Mouse (Mus musculus): Measurements from ENCODE around the gene Ptges2.
"Not testable (repeated sequence)": the region's sequence is repeated elsewhere in the genome, so short reads cannot be mapped to it uniquely, and the experiment has no call there.

The Ptges2 gene

GRCm38 (mm10) chr2:32395484-32395945 is at the start of gene Ptges2:
TSS of gene Ptges2 (plus strand) at chr2:32395896.
- DNase-seq (ENCODE audit: low read depth, low spot score): peak; percentile 77

- DNase-seq (ENCODE audit: low read depth, low spot score): no peak
Measured at GRCm38 (mm10) chr2:32347019-32347418, 48.7 kb upstream of the Ptges2 start.

GRCm38 (mm10) chr2:32348311-32348710 is 47.4 kb upstream of the Ptges2 start:
- DNase-seq (ENCODE audit: low read depth, low spot score): no peak

- DNase-seq (ENCODE audit: low read depth, low spot score): no peak
Measured at GRCm38 (mm10) chr2:32349625-32350255, 46.0 kb upstream of the Ptges2 start.

- no peak for DNase-seq (ENCODE audit: low read depth, low spot score)
Measured at GRCm38 (mm10) chr2:32350471-32351051, 45.1 kb upstream of the Ptges2 start.

- no peak for DNase-seq (ENCODE audit: low read depth, low spot score)
Measured at GRCm38 (mm10) chr2:32351471-32351961, 44.2 kb upstream of the Ptges2 start.

GRCm38 (mm10) chr2:32352151-32353006 is 43.3 kb upstream of the Ptges2 start, which contains the start of gene Ciz1:
TSS of gene Ciz1 (plus strand) at chr2:32352327.
- DNase-seq (ENCODE audit: low read depth, low spot score): no peak

- peak; percentile 79 for DNase-seq (ENCODE audit: low read depth, low spot score)
Measured at GRCm38 (mm10) chr2:32353007-32353542, 42.6 kb upstream of the Ptges2 start, which contains the start of gene Dnm1. TSS of gene Dnm1 (minus strand) at chr2:32353338.

GRCm38 (mm10) chr2:32353836-32354235 is 41.9 kb upstream of the Ptges2 start:
- DNase-seq (ENCODE audit: low read depth, low spot score): no peak

- no peak for DNase-seq (ENCODE audit: low read depth, low spot score)
Measured at GRCm38 (mm10) chr2:32354336-32354895, 41.3 kb upstream of the Ptges2 start.

GRCm38 (mm10) chr2:32356216-32356615 is 39.5 kb upstream of the Ptges2 start:
- peak; percentile 74 for DNase-seq (ENCODE audit: low read depth, low spot score)

GRCm38 (mm10) chr2:32357710-32358109 is 38.0 kb upstream of the Ptges2 start:
- no peak for DNase-seq (ENCODE audit: low read depth, low spot score)

- DNase-seq (ENCODE audit: low read depth, low spot score): no peak
Measured at GRCm38 (mm10) chr2:32358381-32358780, 37.3 kb upstream of the Ptges2 start.

- peak; percentile 96 for DNase-seq (ENCODE audit: low read depth, low spot score)
Measured at GRCm38 (mm10) chr2:32360741-32361140, 35.0 kb upstream of the Ptges2 start.

- DNase-seq (ENCODE audit: low read depth, low spot score): peak; percentile 76
Measured at GRCm38 (mm10) chr2:32361437-32361836, 34.3 kb upstream of the Ptges2 start.

GRCm38 (mm10) chr2:32362274-32362673 is 33.4 kb upstream of the Ptges2 start:
- DNase-seq (ENCODE audit: low read depth, low spot score): not testable (repeated sequence)

GRCm38 (mm10) chr2:32362817-32363340 is 32.8 kb upstream of the Ptges2 start:
- peak; percentile 92 for DNase-seq (ENCODE audit: low read depth, low spot score)

- no peak for DNase-seq (ENCODE audit: low read depth, low spot score)
Measured at GRCm38 (mm10) chr2:32363376-32364106, 32.2 kb upstream of the Ptges2 start.

- DNase-seq (ENCODE audit: low read depth, low spot score): no peak
Measured at GRCm38 (mm10) chr2:32364121-32364520, 31.6 kb upstream of the Ptges2 start.

GRCm38 (mm10) chr2:32367315-32367714 is 28.4 kb upstream of the Ptges2 start:
- DNase-seq (ENCODE audit: low read depth, low spot score): no peak

Measured in skeletal muscle tissue, adult 2 months (tissue).